Comparison of ENCODE assay signal across 8 mouse cellular contexts in the genomic region with DNA sequence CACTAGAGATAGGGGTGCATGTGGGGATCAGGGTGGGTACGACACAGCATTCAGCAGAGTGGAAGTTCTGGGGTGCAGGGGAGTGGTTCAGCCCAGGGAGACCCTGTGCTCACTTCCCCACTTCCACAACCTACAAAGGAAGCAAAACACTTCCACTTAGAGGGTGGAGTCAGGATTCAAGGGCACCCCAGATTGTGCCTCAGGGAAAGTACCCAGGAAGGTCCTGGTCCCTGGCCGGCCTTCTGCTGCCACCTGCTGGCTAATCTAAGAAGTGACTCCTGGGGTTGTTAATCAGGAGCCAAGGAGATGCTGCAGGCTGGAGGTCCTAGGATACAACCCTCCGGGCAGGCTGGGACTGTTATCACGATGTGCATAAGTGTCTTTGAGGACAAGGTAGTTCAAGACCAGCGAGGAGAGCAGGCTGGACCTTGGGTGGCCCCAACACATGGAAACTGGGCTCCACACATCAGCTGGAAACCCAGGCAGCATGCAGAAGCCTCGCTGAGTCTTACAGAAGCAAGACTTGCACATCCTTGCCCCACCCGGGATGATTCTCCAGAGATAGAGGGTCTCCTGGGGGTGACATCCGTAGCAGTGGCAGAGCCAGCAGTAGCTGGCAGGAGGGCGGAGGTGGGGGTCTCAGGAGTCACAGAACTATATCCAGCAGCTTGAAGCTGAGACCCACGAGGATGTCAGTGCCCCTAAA. TPM values are rescaled to one million over a fixed set of nuclear protein-coding genes. Genes with fewer than 3 reads are reported as not detected.
DNase-seq lines count a peak whose midpoint lies in the region; ATAC-seq and TF ChIP-seq lines count a peak whose summit lies in the region.

No protein-coding gene starts in this region.

- no peak for TF ChIP-seq POLR2A in kidney, adult 2 months (IDR thresholded peaks at IDR 0.05; ENCODE audit: low read depth, low read length)
- peak; percentile 10 for TF ChIP-seq POLR2A in myocyte (IDR thresholded peaks at IDR 0.05; ENCODE audit: insufficient read length, low read depth)

- no peaks in the 10 kb centered on the region for H3K9me3 ChIP-seq in limb, embryonic 13.5 days

- H3ac ChIP-seq in myocyte (ENCODE audit: control insufficient read depth, insufficient read length) = no peak overlapping the region

- peak; percentile 92 for TF ChIP-seq CTCF in kidney, adult 2 months (conservative IDR thresholded peaks at IDR 0.05; ENCODE audit: insufficient read depth, insufficient read length, low read depth, low read length)

- no peak overlapping the region for H3K9ac ChIP-seq in limb, embryonic 13.5 days

- H3K4me2 ChIP-seq in limb, embryonic 13.5 days (replicated peaks) = no peak overlapping the region
- H3K4me2 ChIP-seq in myocyte (ENCODE audit: low read depth) = peak overlapping the region; percentile 33

- peak overlapping the region; percentile 89 for H3K27ac ChIP-seq in kidney, adult 2 months (ENCODE audit: insufficient read depth, low read depth, low read length)
- no peak overlapping the region for H3K27ac ChIP-seq in limb, embryonic 13.5 days

- WGBS in kidney, adult 2 months = 27% methylated on average over 10 of the region's 10 CpGs
- 40% methylated on average over 10 of the region's 10 CpGs for WGBS in limb, embryonic 13.5 days

- no peak overlapping the region for H3K4me3 ChIP-seq in kidney, adult 2 months (ENCODE audit: insufficient read depth, low read depth, low read length)
- no peak overlapping the region for H3K4me3 ChIP-seq in limb, embryonic 13.5 days
- H3K4me3 ChIP-seq in myocyte = no peak overlapping the region

- H3K36me3 ChIP-seq in kidney, adult 2 months (ENCODE audit: control insufficient read depth, insufficient read depth, low read length) = no peaks in the 10 kb centered on the region; the same call in 1 of the 2 replicates
- peaks cover 37% of the 10 kb centered on the region for H3K36me3 ChIP-seq in limb, embryonic 13.5 days
- H3K36me3 ChIP-seq in myocyte (ENCODE audit: control insufficient read depth, insufficient read depth) = peaks cover 35% of the 10 kb centered on the region

- peaks cover 42% of the 10 kb centered on the region for H3K4me1 ChIP-seq in kidney, adult 2 months (ENCODE audit: control insufficient read depth, insufficient read depth, low read length)
- peaks cover 12% of the 10 kb centered on the region for H3K4me1 ChIP-seq in limb, embryonic 13.5 days

- no peaks in the 10 kb centered on the region for H3K27me3 ChIP-seq in kidney, adult 2 months (replicated peaks; ENCODE audit: control insufficient read depth, insufficient read depth, low read length)
- no peaks in the 10 kb centered on the region for H3K27me3 ChIP-seq in limb, embryonic 13.5 days
- H3K27me3 ChIP-seq in myocyte (ENCODE audit: control insufficient read depth, insufficient read depth, insufficient read length) = no peaks in the 10 kb centered on the region

- H3K79me2 ChIP-seq in myocyte (ENCODE audit: control insufficient read depth, insufficient read depth) = no peaks in the 10 kb centered on the region

- peak; percentile 74 for DNase-seq in 416B (ENCODE audit: low read depth)
- peak; percentile 94 for DNase-seq in adrenal gland, postnatal 14 days
- DNase-seq in embryo, embryonic 9.5 days (ENCODE audit: extremely low spot score) = peak; percentile 76
- DNase-seq in kidney, adult 2 months = peak; percentile 94
- peak; percentile 60 to 71 for DNase-seq in spleen, postnatal 36 days (ENCODE audit: low spot score in 2 of 2)

- peak; percentile 65 for ATAC-seq in granulocyte monocyte progenitor cell, adult 5-6 weeks (replicated peaks; ENCODE audit: poor library complexity, severe bottlenecking)
- ATAC-seq in limb, embryonic 13.5 days (ENCODE audit: low FRiP score, low read depth) = peak; percentile 10

TF ChIP-seq in myocyte, 11 proteins besides CTCF, POLR2A, EP300 and RAD21:
- TF ChIP-seq CEBPB (IDR thresholded peaks at IDR 0.05; ENCODE audit: insufficient read depth, poor library complexity, severe bottlenecking) = no peak
- TF ChIP-seq POLR2AphosphoS2 (IDR thresholded peaks at IDR 0.05; ENCODE audit: insufficient read length, low read depth) = peak; percentile 81
- TF ChIP-seq MYOD1 (IDR thresholded peaks at IDR 0.05; ENCODE audit: control insufficient read depth in 1 of 3, insufficient read length in 2 of 3, low read depth in 2 of 3) = no peak
- TF ChIP-seq SRF (IDR thresholded peaks at IDR 0.05; ENCODE audit: control insufficient read depth, insufficient read length, low read depth) = no peak
- no peak for TF ChIP-seq USF1 (IDR thresholded peaks at IDR 0.05; ENCODE audit: low read depth)

RNA-seq across cellular contexts. Expression of gene Ppara, which starts 25.4 kb away (rescaled TPM):
- total RNA-seq in adrenal gland, postnatal 14 days (2021) = 63.3 and 84.9 TPM in 2 replicates
- not detected in 2 replicates for total RNA-seq in granulocyte monocyte progenitor cell, adult 5-6 weeks (2014; fragmentation: Nextera tagmentation)
- total RNA-seq in granulocyte monocyte progenitor cell, adult 5-6 weeks (2017) = not detected in 2 replicates
- 31.3 and 32.5 TPM in 2 replicates for polyA plus RNA-seq in kidney, adult 2 months (2012; rRNA removed)
- 1.9 and 2.4 TPM in 2 replicates for polyA plus RNA-seq in limb, embryonic 13.5 days (2015; fragmentation: Nextera tagmentation; extraction: Ambion mirVana)
- polyA plus RNA-seq in myocyte (2012; fragmentation: generic; extraction: Trizol) = 0.12 TPM
